Comparison of ENCODE assay signal across 8 mouse cellular contexts in genomic region chr8:89850209-89850796, GRCm38 (mm10).
DNase-seq lines count a peak whose midpoint lies in the region; ATAC-seq and TF ChIP-seq lines count a peak whose summit lies in the region.

No protein-coding gene starts in this region.

- H3K4me3 ChIP-seq in forebrain, embryonic 16.5 days (replicated peaks; ENCODE audit: low read length): no peak overlapping the region
- H3K4me3 ChIP-seq in hindbrain, postnatal 0 days (ENCODE audit: low read length): no peak overlapping the region
- H3K4me3 ChIP-seq in left cerebral cortex, adult 2 months: no peak overlapping the region

- peak; percentile 5 to 55 for DNase-seq in adrenal gland, adult (ENCODE audit: inconsistent age in 2 of 2, low spot score in 1 of 2)
- no peak for DNase-seq in adrenal gland, postnatal 4 days (ENCODE audit: low spot score in 2 of 2)
- peak; percentile 4 for DNase-seq in cerebellum, adult 11-12 months
- DNase-seq in hindbrain, postnatal 0 days (ENCODE audit: low spot score): peak; percentile 89
- peak; percentile 68 to 75 for DNase-seq in left cerebral cortex, adult 2 months (ENCODE audit: extremely low spot score in 1 of 2, low spot score in 2 of 2)
- peak; percentile 39 for DNase-seq in neural tube, embryonic 10.5 days (ENCODE audit: extremely low spot score, low spot score)
- DNase-seq in c-Kit-positive CD71-positive TER-119-positive erythroid progenitor cells, embryonic 14.5 days (ENCODE audit: low spot score): no peak

- no peak overlapping the region for H3K4me2 ChIP-seq in forebrain, embryonic 16.5 days (ENCODE audit: low read length)
- H3K4me2 ChIP-seq in hindbrain, postnatal 0 days (ENCODE audit: low read depth, low read length): no peak overlapping the region

- H3K27me3 ChIP-seq in forebrain, embryonic 16.5 days (replicated peaks; ENCODE audit: control insufficient read depth, insufficient read depth, low read length): no peaks in the 10 kb centered on the region
- H3K27me3 ChIP-seq in hindbrain, postnatal 0 days (ENCODE audit: insufficient read depth, low read length): no peaks in the 10 kb centered on the region

- H3K36me3 ChIP-seq in forebrain, embryonic 16.5 days (ENCODE audit: control insufficient read depth, insufficient read depth): no peaks in the 10 kb centered on the region
- no peaks in the 10 kb centered on the region for H3K36me3 ChIP-seq in hindbrain, postnatal 0 days (ENCODE audit: insufficient read depth, low read length)

- H3K9me3 ChIP-seq in forebrain, embryonic 16.5 days (ENCODE audit: control insufficient read depth, low read length): no peaks in the 10 kb centered on the region
- no peaks in the 10 kb centered on the region for H3K9me3 ChIP-seq in hindbrain, postnatal 0 days (ENCODE audit: low read length)

- TF ChIP-seq CTCF in hindbrain, postnatal 0 days (IDR thresholded peaks at IDR 0.05; ENCODE audit: low read depth): peak; percentile 91
- TF ChIP-seq CTCF in left cerebral cortex, adult 2 months (IDR thresholded peaks at IDR 0.05): peak; percentile 84

- H3K9ac ChIP-seq in forebrain, embryonic 16.5 days (replicated peaks; ENCODE audit: low read depth, low read length): no peak overlapping the region
- H3K9ac ChIP-seq in hindbrain, postnatal 0 days (replicated peaks; ENCODE audit: low read length): no peak overlapping the region

- intact Hi-C loops in left cerebral cortex, adult 2 months (cut with DNase I): loop anchor here (1.0 to 10.0 kb wide), 6 partner anchors 132 to 943 kb away; partner anchors contain the start of gene Tox3

- H3K4me1 ChIP-seq in forebrain, embryonic 16.5 days (replicated peaks; ENCODE audit: control insufficient read depth, insufficient read depth, low read length): peaks cover 8% of the 10 kb centered on the region
- H3K4me1 ChIP-seq in hindbrain, postnatal 0 days (ENCODE audit: insufficient read depth, low read length): 0 out of 2 replicates have a peak, but pooled peaks cover 4% of the 10 kb centered on the region

- WGBS in forebrain, embryonic 16.5 days: 34% methylated on average over 3 of the region's 3 CpGs
- 37% methylated on average over 3 of the region's 3 CpGs for WGBS in hindbrain, postnatal 0 days

- peak overlapping the region; percentile 59; the same call in 1 of the 2 replicates for H3K27ac ChIP-seq in forebrain, embryonic 16.5 days (ENCODE audit: low read length)
- H3K27ac ChIP-seq in hindbrain, postnatal 0 days: peak overlapping the region; percentile 69
- H3K27ac ChIP-seq in left cerebral cortex, adult 2 months: peak overlapping the region; percentile 44

- peak; percentile 95 for ATAC-seq in forebrain, embryonic 16.5 days
- peak; percentile 93 for ATAC-seq in hindbrain, postnatal 0 days

Comparison
In these comparisons a context has a peak if more than half of its experiments do, and no peak if none do; other contexts are left out.
1. DNase-seq: peak in adrenal gland, adult (2 of 2), cerebellum, adult 11-12 months (single experiment), hindbrain, postnatal 0 days (single experiment), left cerebral cortex, adult 2 months (2 of 2) and neural tube, embryonic 10.5 days (single experiment); none in adrenal gland, postnatal 4 days (0 of 2) and c-Kit-positive CD71-positive TER-119-positive erythroid progenitor cells, embryonic 14.5 days (single experiment).
2. Peak in every context shown above with its lines, with median percentiles within 50 percentile points of each other: H3K27ac ChIP-seq.